Mouse (Mus musculus) limb, embryonic 14.5 days (tissue): ENCODE results near the gene Ift57. TPM values are rescaled to one million over a fixed set of nuclear protein-coding genes. Genes with fewer than 3 reads are reported as not detected.

Experiments used
- ATAC-seq: fragments of 200-750 bp; cut with Nextera tagmentation; 2 replicates; pipeline ENCODE4 v1.8.0; 2017; ENCODE audit warnings: low read depth, moderate number of reproducible peaks, moderate TSS enrichment; ENCODE audit not compliant: low FRiP score
- DNase-seq: peaks from one replicate; pipeline ENCODE4 v3.0.0-alpha.2; 2015; ENCODE audit warnings: low spot score
- H3K27ac ChIP-seq: fragments of 300-500 bp; sonication (generic); replicated peaks from 2 replicates; pipeline ENCODE4 v1.5.1; 2014; ENCODE audit warnings: low read depth, mild to moderate bottlenecking, low read length, moderate library complexity, mixed read lengths
- H3K27me3 ChIP-seq: fragments of 300-500 bp; sonication (generic); 2 replicates; pipeline ENCODE4 v1.6.1; 2014; ENCODE audit warnings: low read length, mixed read lengths; ENCODE audit not compliant: control insufficient read depth, insufficient read depth
- H3K36me3 ChIP-seq: fragments of 300-500 bp; sonication (generic); 2 replicates; pipeline ENCODE4 v1.6.1; 2014; ENCODE audit warnings: mild to moderate bottlenecking, low read length, moderate library complexity, mixed read lengths; ENCODE audit not compliant: control insufficient read depth, insufficient read depth
- H3K4me1 ChIP-seq: fragments of 300-500 bp; sonication (generic); 2 replicates; pipeline ENCODE4 v1.6.1; 2014; ENCODE audit warnings: antibody characterized with exemption, low read length, mixed read lengths; ENCODE audit not compliant: control insufficient read depth, insufficient read depth
- H3K4me2 ChIP-seq: fragments of 300-500 bp; sonication (generic); replicated peaks from 2 replicates; pipeline ENCODE4 v1.6.1; 2014; ENCODE audit warnings: low read depth, mild to moderate bottlenecking, low read length, moderate library complexity; ENCODE audit not compliant: severe bottlenecking
- H3K4me3 ChIP-seq: fragments of 300-500 bp; sonication (generic); replicated peaks from 2 replicates; pipeline ENCODE4 v1.5.1; 2014; ENCODE audit warnings: low read length
- H3K9ac ChIP-seq: fragments of 300-500 bp; sonication (generic); 2 replicates; pipeline ENCODE4 v1.6.1; 2014; ENCODE audit warnings: mild to moderate bottlenecking, low read depth, low read length, moderate library complexity; ENCODE audit not compliant: severe bottlenecking
- H3K9me3 ChIP-seq: fragments of 300-500 bp; sonication (generic); 2 replicates; pipeline ENCODE4 v1.6.1; 2016; ENCODE audit warnings: low read length; ENCODE audit not compliant: control insufficient read depth
- POLR2A ChIP-seq: fragments of 200-500 bp; IDR thresholded peaks from 2 replicates; pipeline ENCODE4 v1.8.0; 2012; ENCODE audit warnings: inconsistent platforms, mild to moderate bottlenecking, moderate library complexity, borderline replicate concordance; ENCODE audit not compliant: insufficient read depth, insufficient read length; ENCODE audit errors: extremely low read depth
- WGBS: fragments of 180-500 bp; shearing (Covaris S2); extraction: QIAGEN DNeasy Blood & Tissue Kit; methylation state at CpG from one replicate; pipeline ENCODE4 v1.1.7; 2014; 5-methylcytosine and 5-hydroxymethylcytosine counted together
- polyA plus RNA-seq, 2 experiments: library from polyadenylated mRNA; depleted of rRNA in 1 of 2; stranded (reverse) in 1 of 2; unstranded in 1 of 2; fragments of >200 nt; fragmentation: Nextera tagmentation in 1 of 2; extraction: Ambion mirVana in 1 of 2; gene quantifications; 2 replicates each; pipeline versions ENCODE4 v1.2.1 to v1.2.3; 2012 to 2014

Ift57 gene
- polyA plus RNA-seq, 2 experiments: 23.6 to 27.2 TPM

GRCm38 (mm10) chr16:49710188-49710587 is 11.2 kb downstream of the Ift57 start:
- H3K27ac ChIP-seq: no peak overlapping the region
- peaks cover 13% of the 10 kb centered on the region for H3K36me3 ChIP-seq
- no peaks in the 10 kb centered on the region for H3K27me3 ChIP-seq
- H3K9me3 ChIP-seq: no peaks in the 10 kb centered on the region
- WGBS: 75% methylated on average over 3 of the region's 3 CpGs
- H3K9ac ChIP-seq: no peak overlapping the region
- TF ChIP-seq POLR2A: no peak
- no peaks in the 10 kb centered on the region for H3K4me1 ChIP-seq
- ATAC-seq (no peak), DNase-seq (no peak)
- no peak overlapping the region for H3K4me3 ChIP-seq
- no peak overlapping the region for H3K4me2 ChIP-seq

DNA sequence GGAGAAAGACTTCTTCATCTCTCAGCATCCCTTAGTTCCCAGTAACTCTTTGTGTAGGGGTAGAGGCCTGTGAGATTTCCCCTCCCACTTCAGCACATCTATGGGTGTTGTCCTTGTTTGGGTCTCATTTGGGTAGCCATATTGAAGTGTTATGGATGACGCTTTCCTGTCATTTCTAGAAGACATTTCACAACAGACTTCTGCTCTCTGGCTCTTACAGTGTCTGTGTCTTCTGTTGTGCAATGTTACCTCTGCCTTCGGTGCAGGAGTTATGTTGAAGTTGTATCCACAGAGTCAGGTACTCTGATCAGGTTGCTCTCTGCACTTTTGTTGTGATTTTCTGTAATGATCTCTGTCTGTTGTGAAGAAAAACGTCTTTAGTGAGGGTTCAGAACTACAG is 14.3 kb downstream of the Ift57 start:
- no peak for ATAC-seq
- no peak for TF ChIP-seq POLR2A
- H3K4me2 ChIP-seq: no peak overlapping the region
- WGBS: 93% methylated on average over 3 of the region's 3 CpGs
- H3K9me3 ChIP-seq: no peaks in the 10 kb centered on the region
- no peaks in the 10 kb centered on the region for H3K4me1 ChIP-seq
- no peak overlapping the region for H3K4me3 ChIP-seq
- no peak overlapping the region for H3K27ac ChIP-seq
- no peaks in the 10 kb centered on the region for H3K27me3 ChIP-seq
- H3K36me3 ChIP-seq: peaks cover 13% of the 10 kb centered on the region; the same call in 1 of the 2 replicates
- no peak overlapping the region for H3K9ac ChIP-seq
- DNase-seq: no peak

DNA sequence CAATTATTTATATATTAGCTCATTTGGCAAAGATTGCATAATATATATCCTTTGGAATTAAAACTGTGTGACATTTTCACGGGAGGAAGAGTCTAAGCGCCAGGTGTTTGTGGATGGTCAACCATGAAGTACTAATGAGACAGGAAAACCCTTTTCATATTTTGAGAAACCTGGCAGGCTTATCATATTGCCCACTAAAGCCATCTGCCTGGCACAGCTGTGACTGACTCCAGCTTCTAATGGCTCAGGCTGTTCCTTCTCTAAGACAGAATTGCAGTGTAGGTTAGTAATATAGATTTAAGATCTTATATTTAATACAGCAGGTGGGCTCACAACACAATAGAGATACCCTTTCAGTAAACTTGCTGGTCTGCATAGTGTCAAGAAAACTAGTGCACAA is 21.6 kb downstream of the Ift57 start:
- WGBS: 93% methylated on average over 2 of the region's 2 CpGs
- H3K9me3 ChIP-seq: no peaks in the 10 kb centered on the region
- no peaks in the 10 kb centered on the region for H3K36me3 ChIP-seq
- ATAC-seq (no peak), DNase-seq (no peak)
- H3K4me2 ChIP-seq: no peak overlapping the region
- H3K4me3 ChIP-seq: no peak overlapping the region
- no peak for TF ChIP-seq POLR2A
- no peak overlapping the region for H3K27ac ChIP-seq
- no peaks in the 10 kb centered on the region for H3K27me3 ChIP-seq
- peaks cover 6% of the 10 kb centered on the region for H3K4me1 ChIP-seq
- no peak overlapping the region for H3K9ac ChIP-seq

- WGBS: 58% methylated on average over 5 of the region's 5 CpGs
- no peak for DNase-seq
- TF ChIP-seq POLR2A: no peak
Measured at GRCm38 (mm10) chr16:49721678-49722077, 22.6 kb downstream of the Ift57 start.

DNA sequence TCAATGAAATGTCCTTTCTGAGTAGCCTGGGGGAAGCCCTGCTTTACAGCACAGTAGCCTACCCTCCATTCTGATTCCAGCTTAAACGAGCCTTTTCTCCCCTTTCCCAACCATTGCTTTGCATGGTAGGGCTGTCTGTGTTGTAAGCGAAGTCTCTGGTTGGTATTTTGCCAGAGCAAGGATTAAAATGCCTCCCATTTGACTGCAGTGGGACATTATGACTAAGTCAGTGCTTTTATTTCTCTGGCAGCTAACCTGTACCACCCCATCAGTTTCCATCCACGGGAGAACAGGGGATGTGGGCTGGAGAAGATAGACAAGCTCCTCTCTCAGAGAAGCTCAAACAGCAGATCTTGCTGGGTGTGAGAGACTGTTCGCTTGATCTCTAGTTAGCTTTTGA is 24.2 kb downstream of the Ift57 start:
- Histone ChIP-seq H3K9me3 (no peaks in the 10 kb centered on the region), H3K36me3 (no peaks in the 10 kb centered on the region), H3K4me2 (no peak overlapping the region), H3K9ac (no peak overlapping the region), H3K27me3 (no peaks in the 10 kb centered on the region), H3K4me1 (peaks cover 6% of the 10 kb centered on the region), H3K27ac (no peak overlapping the region), H3K4me3 (no peak overlapping the region)
- ATAC-seq (no peak), DNase-seq (no peak)
- TF ChIP-seq POLR2A: no peak
- 62% methylated on average over 4 of the region's 4 CpGs for WGBS

More at GRCm38 (mm10) chr16:49721678-49722077, 22.6 kb downstream of the Ift57 start:
- no peak overlapping the region for H3K4me2 ChIP-seq
- no peaks in the 10 kb centered on the region for H3K27me3 ChIP-seq
- peaks cover 6% of the 10 kb centered on the region for H3K4me1 ChIP-seq
- no peak overlapping the region for H3K27ac ChIP-seq
- no peak overlapping the region for H3K9ac ChIP-seq
- no peaks in the 10 kb centered on the region for H3K36me3 ChIP-seq
- no peak for ATAC-seq
- no peak overlapping the region for H3K4me3 ChIP-seq
- no peaks in the 10 kb centered on the region for H3K9me3 ChIP-seq

DNA sequence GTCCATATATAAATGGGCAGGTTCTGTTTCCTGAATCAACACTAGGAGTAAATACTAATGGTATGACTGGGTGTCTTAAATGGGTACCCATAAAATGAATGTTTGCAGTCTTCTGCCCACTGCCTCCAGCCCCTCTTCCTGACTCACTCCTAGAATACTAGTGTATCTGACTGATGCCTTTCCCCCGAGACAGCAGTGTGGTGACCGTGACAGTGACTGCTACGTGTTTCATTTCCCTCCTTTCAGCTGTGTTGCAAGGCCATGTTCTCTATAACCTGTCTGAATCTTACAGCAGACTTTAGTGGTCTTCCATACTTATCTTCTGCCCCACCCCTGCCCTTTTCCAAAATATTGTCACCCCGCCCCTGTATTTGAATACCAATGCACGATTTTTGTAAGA is 25.2 kb downstream of the Ift57 start:
- no peak for ATAC-seq
- Histone ChIP-seq H3K4me2 (no peak overlapping the region), H3K4me3 (no peak overlapping the region), H3K36me3 (no peaks in the 10 kb centered on the region), H3K4me1 (peaks cover 6% of the 10 kb centered on the region), H3K27me3 (no peaks in the 10 kb centered on the region), H3K9me3 (no peaks in the 10 kb centered on the region), H3K9ac (no peak overlapping the region), H3K27ac (no peak overlapping the region)
- TF ChIP-seq POLR2A: no peak
- WGBS: 83% methylated on average over 5 of the region's 5 CpGs
- no peak for DNase-seq
